Mouse (Mus musculus) liver, adult 2 months (tissue): Measurements from ENCODE around the gene Wbp1.

ENCODE experiments used
- CTCF ChIP-seq: fragments of 200-500 bp; IDR thresholded peaks from 2 replicates; pipeline ENCODE4 v1.5.1; 2011; ENCODE audit warnings: low read depth, low read length, control low read depth
- POLR2A ChIP-seq: fragments of 200-500 bp; IDR thresholded peaks from 2 replicates; pipeline ENCODE4 v1.6.1; 2011; ENCODE audit warnings: low read length, control low read depth; ENCODE audit not compliant: insufficient read depth; ENCODE audit errors: extremely low read depth

DNA sequence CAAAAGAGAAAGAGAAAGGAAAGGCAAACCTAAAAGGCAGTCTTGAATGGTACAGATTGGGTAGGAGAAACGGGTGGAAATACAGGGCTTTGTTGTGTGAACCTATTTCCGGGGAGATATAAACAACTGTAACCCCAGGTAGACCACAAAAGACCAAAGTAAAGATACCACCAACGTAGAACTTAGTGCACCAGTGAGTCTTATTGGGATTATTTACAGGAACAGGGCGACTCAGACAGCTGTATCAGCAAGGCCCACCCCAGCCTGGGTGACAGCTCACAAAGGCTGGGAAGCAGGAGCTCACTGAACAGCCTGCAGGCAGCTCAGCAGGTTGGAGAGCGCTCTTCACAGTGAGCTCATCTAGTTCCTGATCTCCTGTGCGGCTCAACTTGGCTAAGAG, 25.4 kb downstream of the Wbp1 start:
- no peak for TF ChIP-seq CTCF
- no peak for TF ChIP-seq POLR2A
